Mouse (Mus musculus) stomach, embryonic 16.5 days (tissue): ENCODE data around the gene Igsf11. TPM values are rescaled to one million over a fixed set of nuclear protein-coding genes. Genes with fewer than 3 reads are reported as not detected.

ENCODE experiments used
- ATAC-seq: fragments of 200-750 bp; cut with Nextera tagmentation; 2 replicates; pipeline ENCODE4 v1.8.0; 2017; ENCODE audit warnings: moderate number of reproducible peaks, moderate TSS enrichment; ENCODE audit not compliant: insufficient read depth, low FRiP score
- H3K27ac ChIP-seq: fragments of 300-500 bp; sonication (generic); 2 replicates; pipeline ENCODE4 v1.5.1; 2014; ENCODE audit warnings: low read length
- H3K27me3 ChIP-seq: fragments of 300-500 bp; sonication (generic); 2 replicates; pipeline ENCODE4 v1.6.1; 2014; ENCODE audit warnings: low read length, control low read depth, mixed read lengths; ENCODE audit not compliant: control insufficient read depth, insufficient read depth
- H3K36me3 ChIP-seq: fragments of 300-500 bp; sonication (generic); 2 replicates; pipeline ENCODE4 v1.6.1; 2014; ENCODE audit warnings: low read length; ENCODE audit not compliant: control insufficient read depth, insufficient read depth
- H3K4me1 ChIP-seq: fragments of 300-500 bp; sonication (generic); 2 replicates; pipeline ENCODE4 v1.6.1; 2014; ENCODE audit warnings: low read length, control low read depth, mixed read lengths; ENCODE audit not compliant: control insufficient read depth, insufficient read depth
- H3K4me2 ChIP-seq: fragments of 300-500 bp; sonication (generic); 2 replicates; pipeline ENCODE4 v1.6.1; 2014; ENCODE audit warnings: low read depth, low read length, mixed read lengths
- H3K4me3 ChIP-seq: fragments of 300-500 bp; sonication (generic); replicated peaks from 2 replicates; pipeline ENCODE4 v1.5.1; 2014; ENCODE audit warnings: mild to moderate bottlenecking, low read length
- H3K9ac ChIP-seq: fragments of 300-500 bp; sonication (generic); 2 replicates; pipeline ENCODE4 v1.6.1; 2014; ENCODE audit warnings: low read length
- H3K9me3 ChIP-seq: fragments of 300-500 bp; sonication (generic); replicated peaks from 2 replicates; pipeline ENCODE4 v1.6.1; 2016; ENCODE audit warnings: low read length, control low read depth; ENCODE audit not compliant: control insufficient read depth
- WGBS: fragments of 180-500 bp; shearing (Covaris S2); extraction: QIAGEN DNeasy Blood & Tissue Kit; methylation state at CpG from one replicate; pipeline ENCODE4 v1.1.7; 2014; 5-methylcytosine and 5-hydroxymethylcytosine counted together
- polyA plus RNA-seq: library from polyadenylated mRNA; unstranded; fragments of >200 nt; fragmentation: Nextera tagmentation; extraction: Ambion mirVana; gene quantifications from 2 replicates; pipeline ENCODE4 v1.2.1, GENCODE M21; 2015

Igsf11 gene
- polyA plus RNA-seq, 1 experiment from 2014 or later: 1.5 TPM

DNA sequence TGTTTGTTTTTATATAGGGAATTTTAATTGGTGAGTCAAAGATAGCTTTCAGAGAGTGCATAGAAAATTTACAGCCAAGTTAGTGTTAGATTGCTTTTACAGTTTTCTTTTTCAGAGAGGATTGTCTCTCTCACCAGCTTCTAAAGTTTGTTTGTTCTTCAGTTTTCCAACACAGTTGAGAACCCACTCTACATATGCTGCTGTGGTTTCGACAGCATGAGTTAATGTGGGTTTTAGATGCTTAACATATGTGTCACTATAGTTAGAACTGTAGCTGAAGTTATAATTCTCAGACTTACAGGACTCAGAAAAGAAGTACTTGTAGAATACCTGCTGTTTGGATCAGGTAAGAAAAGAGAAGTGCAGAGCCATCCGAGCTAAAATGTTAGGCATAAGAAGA, 25.6 kb downstream of the Igsf11 start:
- Histone ChIP-seq H3K4me2 (no peak overlapping the region), H3K27ac (no peak overlapping the region)
- WGBS: 83% methylated on average over 2 of the region's 2 CpGs

DNA sequence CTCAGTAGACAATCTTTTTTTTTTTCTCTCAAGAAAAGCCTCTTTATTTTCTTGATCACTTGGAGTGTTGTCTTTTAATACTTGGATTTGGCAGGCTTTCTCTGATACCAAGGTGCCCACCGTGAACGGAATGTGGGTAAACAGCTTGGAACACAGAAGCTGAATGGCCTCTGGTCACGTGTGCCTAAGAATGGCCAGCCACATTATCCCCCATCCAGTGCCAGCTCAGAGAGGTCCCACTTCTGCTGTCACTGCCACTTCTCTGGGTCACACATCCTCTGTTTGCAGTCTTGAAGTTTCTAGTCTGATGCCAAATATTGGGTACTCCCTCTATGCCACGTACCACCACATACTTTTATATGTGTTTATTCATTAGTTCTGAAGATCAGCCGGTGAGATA, 28.0 kb downstream of the Igsf11 start:
- Histone ChIP-seq H3K27me3 (no peaks in the 10 kb centered on the region), H3K36me3 (no peaks in the 10 kb centered on the region), H3K9ac (no peak overlapping the region), H3K4me2 (no peak overlapping the region), H3K4me1 (no peaks in the 10 kb centered on the region), H3K9me3 (no peaks in the 10 kb centered on the region), H3K27ac (no peak overlapping the region), H3K4me3 (no peak overlapping the region)
- no peak for ATAC-seq
- 77% methylated on average over 5 of the region's 5 CpGs for WGBS

More for the DNA sequence above, 25.6 kb downstream of the Igsf11 start:
- no peak for ATAC-seq
- no peaks in the 10 kb centered on the region for H3K36me3 ChIP-seq
- H3K27me3 ChIP-seq: no peaks in the 10 kb centered on the region; the same call in 1 of the 2 replicates
- no peaks in the 10 kb centered on the region for H3K9me3 ChIP-seq
- no peak overlapping the region for H3K9ac ChIP-seq
- no peak overlapping the region for H3K4me3 ChIP-seq
- H3K4me1 ChIP-seq: no peaks in the 10 kb centered on the region

DNA sequence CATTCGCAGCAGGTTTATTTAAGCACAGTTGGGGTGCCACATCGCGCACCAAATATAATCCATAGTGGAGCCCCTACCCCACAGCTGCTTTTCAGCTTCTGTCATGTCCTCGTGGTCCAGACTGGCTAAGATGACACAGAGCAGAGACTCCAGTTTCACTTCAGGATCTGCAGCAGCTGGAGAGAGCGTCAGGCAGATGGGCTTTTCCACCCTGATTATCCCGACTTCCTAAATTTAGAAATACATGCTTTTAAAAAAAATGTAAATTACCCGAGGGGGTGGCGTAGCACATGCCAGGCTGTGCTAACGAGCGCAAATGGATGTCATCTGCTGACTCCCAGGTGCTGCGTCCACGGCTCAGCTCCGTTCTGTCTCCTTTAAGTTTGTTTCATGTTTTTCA, 32.5 kb downstream of the Igsf11 start:
- H3K36me3 ChIP-seq: no peaks in the 10 kb centered on the region
- no peaks in the 10 kb centered on the region for H3K9me3 ChIP-seq
- WGBS: 46% methylated on average over 13 of the region's 13 CpGs
- 0 out of 2 replicates have a peak overlapping the region, but pooled peaks have one; percentile 10 for H3K4me2 ChIP-seq
- H3K9ac ChIP-seq: no peak overlapping the region
- no peaks in the 10 kb centered on the region for H3K27me3 ChIP-seq
- ATAC-seq: no peak
- H3K4me3 ChIP-seq: no peak overlapping the region
- no peak overlapping the region for H3K27ac ChIP-seq
- H3K4me1 ChIP-seq: no peaks in the 10 kb centered on the region

DNA sequence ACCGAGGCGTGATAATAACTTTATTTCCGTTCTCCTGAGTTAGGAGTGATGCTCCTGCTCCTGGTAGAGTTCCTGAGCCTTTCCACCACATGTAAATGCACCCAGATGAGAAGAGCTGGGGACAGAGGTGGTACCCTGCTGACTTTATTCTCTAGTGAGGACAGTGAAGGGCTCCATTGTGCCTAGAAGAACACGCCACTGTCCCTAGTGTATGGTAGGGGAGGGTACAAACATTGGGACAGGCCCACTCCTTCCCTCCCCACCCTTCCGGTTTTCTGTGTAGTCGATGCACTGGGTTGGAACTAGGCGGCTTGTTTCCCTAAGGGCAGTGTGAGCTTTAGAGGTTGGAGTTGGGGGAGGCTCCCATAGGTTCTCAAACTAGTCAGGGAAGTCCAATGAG, 36.3 kb downstream of the Igsf11 start:
- WGBS: 82% methylated on average over 7 of the region's 7 CpGs
- H3K36me3 ChIP-seq: no peaks in the 10 kb centered on the region
- H3K27me3 ChIP-seq: no peaks in the 10 kb centered on the region
- no peak overlapping the region for H3K9ac ChIP-seq
- no peaks in the 10 kb centered on the region for H3K9me3 ChIP-seq
- H3K27ac ChIP-seq: no peak overlapping the region
- no peak overlapping the region for H3K4me3 ChIP-seq
- H3K4me1 ChIP-seq: no peaks in the 10 kb centered on the region
- ATAC-seq: no peak
- no peak overlapping the region for H3K4me2 ChIP-seq

DNA sequence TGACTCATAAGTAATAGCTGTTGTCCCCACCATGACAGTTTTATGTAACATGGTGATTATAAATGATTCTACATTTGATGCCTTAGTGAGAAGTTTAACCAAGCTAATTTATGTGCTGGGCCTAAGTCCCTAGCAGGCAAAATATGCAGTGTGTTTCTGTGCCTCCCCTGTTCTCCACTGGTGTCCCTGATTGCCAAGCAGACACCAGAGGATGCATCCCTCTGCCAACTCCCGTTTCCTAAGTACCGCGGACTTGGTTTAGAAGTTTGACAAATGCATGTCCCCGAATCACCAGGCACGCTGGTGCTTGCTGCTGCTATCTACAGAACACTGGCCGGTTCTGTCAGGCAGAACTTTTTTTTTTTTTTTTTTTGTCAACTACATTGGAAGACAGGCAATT, 39.0 kb downstream of the Igsf11 start:
- no peaks in the 10 kb centered on the region for H3K9me3 ChIP-seq
- no peak overlapping the region for H3K4me2 ChIP-seq
- no peak overlapping the region for H3K4me3 ChIP-seq
- 64% methylated on average over 6 of the region's 6 CpGs for WGBS
- no peak overlapping the region for H3K9ac ChIP-seq
- no peaks in the 10 kb centered on the region for H3K36me3 ChIP-seq
- no peaks in the 10 kb centered on the region for H3K4me1 ChIP-seq
- H3K27me3 ChIP-seq: no peaks in the 10 kb centered on the region
- ATAC-seq: no peak
- no peak overlapping the region for H3K27ac ChIP-seq

DNA sequence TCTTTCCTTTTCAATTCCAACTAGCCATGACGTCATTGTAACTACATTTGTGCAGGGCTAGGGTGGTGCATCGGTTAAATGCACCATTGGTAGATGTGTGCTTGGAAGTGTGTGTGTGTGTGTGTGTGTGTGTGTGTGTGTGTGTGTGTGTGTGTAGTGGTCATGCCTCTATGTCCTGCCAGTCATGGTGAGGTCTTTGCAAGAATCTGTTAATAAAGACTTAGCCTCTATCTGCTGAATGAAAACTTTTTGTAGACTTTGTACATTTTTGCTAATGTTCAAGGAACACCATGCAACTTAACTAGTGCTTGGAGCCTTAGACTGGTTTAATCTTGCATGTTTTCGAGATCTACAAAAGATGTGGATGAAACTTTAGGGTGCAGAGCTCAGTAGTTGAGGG, 48.3 kb downstream of the Igsf11 start:
- no peak overlapping the region for H3K9ac ChIP-seq
- no peaks in the 10 kb centered on the region for H3K9me3 ChIP-seq
- no peak overlapping the region for H3K4me3 ChIP-seq
- ATAC-seq: no peak
- H3K27ac ChIP-seq: no peak overlapping the region
- H3K4me1 ChIP-seq: no peaks in the 10 kb centered on the region
- H3K36me3 ChIP-seq: no peaks in the 10 kb centered on the region
- H3K4me2 ChIP-seq: no peak overlapping the region
- WGBS: 77% methylated on average over 3 of the region's 3 CpGs
- H3K27me3 ChIP-seq: no peaks in the 10 kb centered on the region

DNA sequence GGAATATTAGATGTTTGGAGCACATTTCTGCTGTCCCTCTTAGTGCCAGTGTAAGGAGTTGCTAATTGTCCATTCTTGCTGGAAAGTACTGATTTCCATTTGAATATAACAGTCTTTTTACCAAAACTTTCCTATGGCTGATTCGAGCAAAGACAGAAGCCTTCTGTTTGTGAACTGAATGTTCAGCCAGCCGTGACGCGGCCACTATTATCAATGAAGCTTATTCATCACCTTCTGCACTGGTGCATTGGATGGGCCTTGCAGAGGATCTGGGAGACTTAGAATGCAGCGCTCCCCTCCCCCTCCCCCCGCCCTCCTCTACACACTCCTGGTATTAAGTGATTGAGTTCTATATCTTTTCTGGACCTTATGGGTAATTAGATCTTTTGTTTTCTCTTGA, 48.8 kb downstream of the Igsf11 start:
- no peaks in the 10 kb centered on the region for H3K9me3 ChIP-seq
- H3K9ac ChIP-seq: no peak overlapping the region
- no peak for ATAC-seq
- no peaks in the 10 kb centered on the region for H3K36me3 ChIP-seq
- no peaks in the 10 kb centered on the region for H3K4me1 ChIP-seq
- no peak overlapping the region for H3K27ac ChIP-seq
- H3K4me2 ChIP-seq: no peak overlapping the region
- no peak overlapping the region for H3K4me3 ChIP-seq
- WGBS: 70% methylated on average over 6 of the region's 6 CpGs
- no peaks in the 10 kb centered on the region for H3K27me3 ChIP-seq

DNA sequence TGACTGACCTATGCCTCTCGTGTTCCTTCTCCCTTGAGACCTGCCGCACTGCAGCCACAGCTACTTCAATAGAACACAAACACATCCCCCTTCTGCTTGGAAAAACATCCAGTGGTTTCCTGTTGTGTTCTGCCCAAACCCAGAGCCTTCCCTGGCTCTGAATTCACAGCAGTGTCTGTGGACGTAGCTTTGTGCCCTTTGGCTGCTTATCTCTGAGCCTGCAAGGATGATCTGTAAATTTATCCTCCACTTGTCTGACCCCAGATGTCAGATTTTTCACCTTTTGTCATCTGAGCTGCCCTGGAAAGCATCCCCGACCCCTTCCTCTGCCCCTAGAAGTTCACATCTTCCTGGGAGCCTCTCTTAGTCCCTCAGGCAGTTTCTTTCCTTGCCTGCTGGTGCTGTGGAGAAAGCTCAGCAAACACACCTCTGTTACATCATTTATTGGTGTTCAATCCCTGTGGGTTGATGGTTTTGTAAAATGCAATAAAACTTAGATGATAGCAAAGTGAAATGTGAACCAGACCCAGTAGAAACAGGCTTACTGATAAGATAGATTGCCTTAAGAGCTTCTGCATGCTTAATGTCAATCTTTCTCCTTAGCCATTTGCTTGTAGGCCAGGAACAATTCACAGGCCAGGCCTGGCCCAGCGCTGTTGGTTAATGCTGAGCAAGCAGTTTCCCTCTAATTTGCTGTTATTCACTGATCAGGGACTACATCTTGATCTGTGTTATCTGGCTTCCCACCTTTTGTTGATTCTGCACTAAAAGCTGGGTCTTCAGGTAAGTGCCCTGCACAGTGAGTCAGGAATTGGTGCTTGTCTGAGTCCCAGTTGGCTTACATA, 51.5 kb downstream of the Igsf11 start:
- H3K27ac ChIP-seq: no peak overlapping the region
- ATAC-seq: no peak

DNA sequence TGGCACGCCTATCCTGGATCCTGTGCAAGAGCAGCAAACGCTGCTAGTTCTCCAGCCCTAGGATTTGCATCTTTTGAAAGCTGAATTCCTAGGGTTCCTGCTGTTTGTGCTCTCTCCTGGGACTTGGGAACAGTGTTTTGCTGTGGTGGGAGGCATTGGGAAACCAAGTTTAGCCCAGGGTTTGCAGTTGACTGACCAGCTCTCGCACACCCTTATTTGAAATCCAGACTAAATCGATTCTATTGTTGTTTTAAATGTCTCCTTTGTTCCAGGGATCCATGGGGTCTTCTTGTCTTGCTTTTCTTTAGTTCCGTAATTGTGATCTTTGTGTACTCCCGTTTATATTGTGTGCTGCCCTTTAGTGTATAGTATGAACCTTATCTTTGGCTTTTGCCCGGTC, 52.6 kb downstream of the Igsf11 start:
- Histone ChIP-seq H3K4me2 (no peak overlapping the region), H3K27me3 (no peaks in the 10 kb centered on the region), H3K4me1 (no peaks in the 10 kb centered on the region), H3K4me3 (no peak overlapping the region), H3K9ac (no peak overlapping the region), H3K27ac (no peak overlapping the region), H3K9me3 (no peaks in the 10 kb centered on the region), H3K36me3 (no peaks in the 10 kb centered on the region)
- WGBS: 65% methylated on average over 7 of the region's 7 CpGs
- ATAC-seq: no peak

More for the DNA sequence above, 51.5 kb downstream of the Igsf11 start:
- Histone ChIP-seq H3K9ac (no peak overlapping the region), H3K4me3 (no peak overlapping the region), H3K36me3 (no peaks in the 10 kb centered on the region), H3K4me1 (no peaks in the 10 kb centered on the region), H3K9me3 (no peaks in the 10 kb centered on the region), H3K27me3 (no peaks in the 10 kb centered on the region), H3K4me2 (no peak overlapping the region)
- WGBS: 35% methylated on average over 5 of the region's 5 CpGs
